Mouse (Mus musculus): Measurements from ENCODE around the gene Ptprt. TPM values are rescaled to one million over a fixed set of nuclear protein-coding genes. Genes with fewer than 3 reads are reported as not detected.

Ptprt gene
- total and polyA plus RNA-seq, 3 experiments: not detected

- H3K4me1 ChIP-seq (ENCODE audit: control insufficient read depth in 1 of 2, insufficient read depth in 2 of 2, low read length in 2 of 2): no peaks in the 10 kb centered on the region
- no peaks in the 10 kb centered on the region; the same call in 1 of the 2 replicates for H3K9me3 ChIP-seq (replicated peaks; ENCODE audit: insufficient read depth, low read length)
- no peak overlapping the region for H3K9ac ChIP-seq (ENCODE audit: control insufficient read depth, low read depth, low read length, poor library complexity, severe bottlenecking)
- no peaks in the 10 kb centered on the region for H3K36me3 ChIP-seq (ENCODE audit: control insufficient read depth in 1 of 2, insufficient read depth in 2 of 2, low read length in 2 of 2)
- no peaks in the 10 kb centered on the region for H3K79me2 ChIP-seq (ENCODE audit: control insufficient read depth, insufficient read depth, low read length, poor library complexity)
- H3K27me3 ChIP-seq (ENCODE audit: control insufficient read depth in 1 of 2, insufficient read depth in 2 of 2, low read length in 2 of 2): no peaks in the 10 kb centered on the region
- H3K27ac ChIP-seq (ENCODE audit: control insufficient read depth, low read depth, low read length): no peak overlapping the region
- no peak overlapping the region for H3K4me3 ChIP-seq (ENCODE audit: control insufficient read depth in 1 of 2, insufficient read depth in 1 of 2, low read depth in 2 of 2, low read length in 2 of 2)
- no peak for DNase-seq (ENCODE audit: low read depth, low spot score)
- TF ChIP-seq ELF1 (IDR thresholded peaks at IDR 0.05; ENCODE audit: low read depth, low read length): no peak
- TF ChIP-seq UBTF (IDR thresholded peaks at IDR 0.05; ENCODE audit: borderline replicate concordance, insufficient read depth, low read depth, low read length): no peak
- no peak for TF ChIP-seq ZNF384 (IDR thresholded peaks at IDR 0.05; ENCODE audit: low read depth, low read length)
- no peak for TF ChIP-seq MXI1 (IDR thresholded peaks at IDR 0.05; ENCODE audit: low read depth, low read length)
- no peak for TF ChIP-seq USF2 (IDR thresholded peaks at IDR 0.05; ENCODE audit: borderline replicate concordance in 1 of 2, insufficient read depth in 1 of 2, low read depth in 1 of 2, low read length in 2 of 2)
- TF ChIP-seq MAFK (IDR thresholded peaks at IDR 0.05; ENCODE audit: borderline replicate concordance, low read depth, low read length): no peak
- TF ChIP-seq ZC3H11A (IDR thresholded peaks at IDR 0.05; ENCODE audit: low read depth, low read length): no peak
- TF ChIP-seq EP300 (IDR thresholded peaks at IDR 0.05; ENCODE audit: low read depth in 1 of 2, low read length in 2 of 2): no peak
- TF ChIP-seq POLR2A (IDR thresholded peaks at IDR 0.05; ENCODE audit: control insufficient read depth in 1 of 2, insufficient read depth in 1 of 2, low read depth in 1 of 2, low read length in 2 of 2, poor library complexity in 1 of 2): no peak
- no peak for TF ChIP-seq USF1 (IDR thresholded peaks at IDR 0.05; ENCODE audit: low read depth, low read length)
- TF ChIP-seq SMC3 (IDR thresholded peaks at IDR 0.05; ENCODE audit: low read depth, low read length): no peak
- no peak for TF ChIP-seq ZMIZ1 (IDR thresholded peaks at IDR 0.05; ENCODE audit: low read depth, low read length)
- TF ChIP-seq GABPA (IDR thresholded peaks at IDR 0.05; ENCODE audit: low read depth, low read length): no peak
- TF ChIP-seq JUND (IDR thresholded peaks at IDR 0.05; ENCODE audit: low read depth, low read length): no peak
- no peak for TF ChIP-seq E2F4 (IDR thresholded peaks at IDR 0.05; ENCODE audit: borderline replicate concordance, low read depth, low read length)
These were observed 1026.9 kb downstream of the Ptprt start for GRCm38 (mm10) chr2:161634084-161634483.

DNA sequence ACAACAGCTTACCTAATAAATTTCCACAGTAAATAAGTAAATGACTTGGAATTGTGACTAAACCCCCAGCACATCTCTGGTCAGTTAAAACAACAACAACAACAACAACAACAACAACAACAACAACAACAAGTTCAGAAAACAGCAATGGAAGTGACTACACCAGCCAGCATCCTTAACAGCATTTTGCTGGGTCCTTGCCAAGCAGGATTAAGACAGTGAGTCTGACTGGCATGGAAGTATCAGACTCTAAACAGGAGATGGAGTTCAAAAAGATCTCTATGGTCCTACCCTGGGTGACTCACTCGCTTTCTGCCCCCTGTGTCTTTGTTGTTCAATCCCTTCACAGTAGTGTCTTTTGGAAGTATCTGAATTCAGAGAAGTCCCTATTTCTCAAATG, 1035.1 kb downstream of the Ptprt start:
- Histone ChIP-seq H3K36me3 (ENCODE audit: control insufficient read depth in 1 of 2, insufficient read depth in 2 of 2, low read length in 2 of 2) (no peaks in the 10 kb centered on the region), H3K4me3 (ENCODE audit: control insufficient read depth in 1 of 2, insufficient read depth in 1 of 2, low read depth in 2 of 2, low read length in 2 of 2) (no peak overlapping the region), H3K9ac (ENCODE audit: control insufficient read depth, low read depth, low read length, poor library complexity, severe bottlenecking) (no peak overlapping the region), H3K9me3 (replicated peaks; ENCODE audit: insufficient read depth, low read length) (no peaks in the 10 kb centered on the region; the same call in 1 of the 2 replicates), H3K27me3 (ENCODE audit: control insufficient read depth in 1 of 2, insufficient read depth in 2 of 2, low read length in 2 of 2) (no peaks in the 10 kb centered on the region), H3K4me1 (ENCODE audit: control insufficient read depth in 1 of 2, insufficient read depth in 2 of 2, low read length in 2 of 2) (no peaks in the 10 kb centered on the region), H3K79me2 (ENCODE audit: control insufficient read depth, insufficient read depth, low read length, poor library complexity) (no peaks in the 10 kb centered on the region), H3K27ac (ENCODE audit: control insufficient read depth, low read depth, low read length) (no peak overlapping the region)
- no peak for DNase-seq (ENCODE audit: low read depth, low spot score)
- no peak for TF ChIP-seq ZNF384 (IDR thresholded peaks at IDR 0.05; ENCODE audit: low read depth, low read length)
- no peak for TF ChIP-seq BHLHE40 (IDR thresholded peaks at IDR 0.05; ENCODE audit: borderline replicate concordance, low read depth, low read length)
- no peak for TF ChIP-seq TCF12 (IDR thresholded peaks at IDR 0.05; ENCODE audit: low read depth, low read length)
- no peak for TF ChIP-seq RAD21 (IDR thresholded peaks at IDR 0.05; ENCODE audit: low read depth, low read length)
- no peak for TF ChIP-seq ELF1 (IDR thresholded peaks at IDR 0.05; ENCODE audit: low read depth, low read length)
- TF ChIP-seq USF2 (IDR thresholded peaks at IDR 0.05; ENCODE audit: borderline replicate concordance in 1 of 2, insufficient read depth in 1 of 2, low read depth in 1 of 2, low read length in 2 of 2): no peak
- no peak for TF ChIP-seq EP300 (IDR thresholded peaks at IDR 0.05; ENCODE audit: low read depth in 1 of 2, low read length in 2 of 2)
